Mouse (Mus musculus) liver, embryonic 16.5 days (tissue): ENCODE results near the gene Phf3. TPM values are rescaled to one million over a fixed set of nuclear protein-coding genes. Genes with fewer than 3 reads are reported as not detected.

Source experiments
- ATAC-seq: fragments of 200-750 bp; cut with Nextera tagmentation; 2 replicates; pipeline ENCODE4 v1.8.0; 2017; ENCODE audit warnings: low read depth, mild to moderate bottlenecking, moderate number of reproducible peaks, moderate library complexity
- H3K27ac ChIP-seq: fragments of 300-500 bp; sonication (generic); 2 replicates; pipeline ENCODE4 v1.5.1; 2014; ENCODE audit warnings: mild to moderate bottlenecking, low read length
- H3K27me3 ChIP-seq: fragments of 300-500 bp; sonication (generic); 2 replicates; pipeline ENCODE4 v1.6.1; 2014; ENCODE audit warnings: low read depth, low read length, mixed read lengths; ENCODE audit not compliant: control insufficient read depth, insufficient read depth
- H3K36me3 ChIP-seq: fragments of 300-500 bp; sonication (generic); 2 replicates; pipeline ENCODE4 v1.6.1; 2014; ENCODE audit warnings: mild to moderate bottlenecking; ENCODE audit not compliant: control insufficient read depth, insufficient read depth
- H3K4me1 ChIP-seq: fragments of 300-500 bp; sonication (generic); 2 replicates; pipeline ENCODE4 v1.6.1; 2014; ENCODE audit warnings: low read depth, low read length, mixed read lengths; ENCODE audit not compliant: control insufficient read depth
- H3K4me2 ChIP-seq: fragments of 300-500 bp; sonication (generic); 2 replicates; pipeline ENCODE4 v1.6.1; 2014; ENCODE audit warnings: low read depth, low read length, mixed read lengths
- H3K4me3 ChIP-seq: fragments of 300-500 bp; sonication (generic); 2 replicates; pipeline ENCODE4 v1.5.1; 2014; ENCODE audit warnings: low read depth, mild to moderate bottlenecking, low read length
- H3K9ac ChIP-seq: fragments of 300-500 bp; sonication (generic); 2 replicates; pipeline ENCODE4 v1.6.1; 2014; ENCODE audit warnings: low read depth, low read length
- H3K9me3 ChIP-seq: fragments of 300-500 bp; sonication (generic); replicated peaks from 2 replicates; pipeline ENCODE4 v1.6.1; 2016; ENCODE audit warnings: low read length; ENCODE audit not compliant: control insufficient read depth
- WGBS: fragments of 180-500 bp; shearing (Covaris S2); extraction: QIAGEN DNeasy Blood & Tissue Kit; methylation state at CpG from one replicate; pipeline ENCODE4 v1.1.7; 2014; ENCODE audit not compliant: insufficient replicate concordance; 5-methylcytosine and 5-hydroxymethylcytosine counted together
- polyA plus RNA-seq: library from polyadenylated mRNA; unstranded; fragments of >200 nt; fragmentation: Nextera tagmentation; extraction: Ambion mirVana; gene quantifications from 2 replicates; pipeline ENCODE4 v1.2.1, GENCODE M21; 2015

Gene Phf3
- polyA plus RNA-seq, 1 experiment from 2014 or later: 12.5 TPM

GRCm38 (mm10) chr1:30847706-30848105, 26.0 kb downstream of the Phf3 start:
- H3K27me3 ChIP-seq: no peaks in the 10 kb centered on the region
- no peak overlapping the region for H3K9ac ChIP-seq
- H3K36me3 ChIP-seq: no peaks in the 10 kb centered on the region
- no peak overlapping the region for H3K4me3 ChIP-seq
- no peaks in the 10 kb centered on the region for H3K9me3 ChIP-seq
- WGBS: 45% methylated on average over 1 of the region's 1 CpGs
- H3K4me1 ChIP-seq: no peaks in the 10 kb centered on the region
- no peak overlapping the region for H3K4me2 ChIP-seq
- no peak overlapping the region for H3K27ac ChIP-seq
- no peak for ATAC-seq

GRCm38 (mm10) chr1:30839662-30840061, 34.1 kb downstream of the Phf3 start:
- Histone ChIP-seq H3K4me1 (peaks cover 2% of the 10 kb centered on the region), H3K9me3 (no peaks in the 10 kb centered on the region), H3K4me3 (no peak overlapping the region), H3K27ac (no peak overlapping the region), H3K27me3 (no peaks in the 10 kb centered on the region), H3K4me2 (no peak overlapping the region), H3K36me3 (peaks cover 3% of the 10 kb centered on the region), H3K9ac (no peak overlapping the region)
- WGBS: 79% methylated on average over 3 of the region's 3 CpGs
- ATAC-seq: no peak

- Histone ChIP-seq H3K27ac (no peak overlapping the region), H3K27me3 (no peaks in the 10 kb centered on the region), H3K36me3 (peaks cover 10% of the 10 kb centered on the region), H3K4me2 (no peak overlapping the region), H3K9ac (no peak overlapping the region), H3K4me3 (no peak overlapping the region), H3K4me1 (peaks cover 2% of the 10 kb centered on the region), H3K9me3 (no peaks in the 10 kb centered on the region)
- no peak for ATAC-seq
- 84% methylated on average over 6 of the region's 6 CpGs for WGBS
Observed at GRCm38 (mm10) chr1:30835512-30835911, 38.2 kb downstream of the Phf3 start.

- 76% methylated on average over 4 of the region's 4 CpGs for WGBS
- Histone ChIP-seq H3K36me3 (peaks cover 21% of the 10 kb centered on the region), H3K9me3 (no peaks in the 10 kb centered on the region)
Observed at GRCm38 (mm10) chr1:30832778-30833177, 40.9 kb downstream of the Phf3 start.

GRCm38 (mm10) chr1:30819414-30819813, 54.3 kb downstream of the Phf3 start:
- WGBS: 77% methylated on average over 6 of the region's 6 CpGs
- ATAC-seq: no peak
- no peak overlapping the region for H3K4me3 ChIP-seq
- peaks cover 10% of the 10 kb centered on the region for H3K36me3 ChIP-seq
- no peak overlapping the region for H3K4me2 ChIP-seq
- H3K9me3 ChIP-seq: no peaks in the 10 kb centered on the region
- H3K4me1 ChIP-seq: no peaks in the 10 kb centered on the region
- no peaks in the 10 kb centered on the region for H3K27me3 ChIP-seq
- no peak overlapping the region for H3K9ac ChIP-seq
- H3K27ac ChIP-seq: no peak overlapping the region

More at GRCm38 (mm10) chr1:30832778-30833177, 40.9 kb downstream of the Phf3 start:
- Histone ChIP-seq H3K27me3 (no peaks in the 10 kb centered on the region), H3K4me2 (no peak overlapping the region), H3K27ac (no peak overlapping the region), H3K4me3 (no peak overlapping the region), H3K4me1 (no peaks in the 10 kb centered on the region), H3K9ac (no peak overlapping the region)
- ATAC-seq: no peak

- no peak for ATAC-seq
- Histone ChIP-seq H3K4me1 (no peaks in the 10 kb centered on the region), H3K36me3 (peaks cover 25% of the 10 kb centered on the region), H3K27me3 (no peaks in the 10 kb centered on the region), H3K4me2 (no peak overlapping the region), H3K9ac (no peak overlapping the region), H3K27ac (no peak overlapping the region), H3K4me3 (no peak overlapping the region), H3K9me3 (no peaks in the 10 kb centered on the region)
- 66% methylated on average over 1 of the region's 1 CpGs for WGBS
Observed at GRCm38 (mm10) chr1:30815609-30816008, 58.1 kb downstream of the Phf3 start.

- Histone ChIP-seq H3K27me3 (no peaks in the 10 kb centered on the region), H3K4me3 (no peak overlapping the region), H3K36me3 (peaks cover 30% of the 10 kb centered on the region), H3K9me3 (no peaks in the 10 kb centered on the region), H3K9ac (no peak overlapping the region), H3K4me2 (no peak overlapping the region), H3K4me1 (no peaks in the 10 kb centered on the region), H3K27ac (no peak overlapping the region)
- WGBS: 70% methylated on average over 2 of the region's 2 CpGs
- ATAC-seq: no peak
Observed at GRCm38 (mm10) chr1:30814987-30815386, 58.7 kb downstream of the Phf3 start.

GRCm38 (mm10) chr1:30808101-30808699, 65.5 kb downstream of the Phf3 start:
- WGBS: 78% methylated on average over 10 of the region's 10 CpGs
- Histone ChIP-seq H3K9ac (no peak overlapping the region), H3K36me3 (peaks cover 57% of the 10 kb centered on the region), H3K27ac (no peak overlapping the region), H3K4me2 (no peak overlapping the region), H3K27me3 (no peaks in the 10 kb centered on the region), H3K9me3 (no peaks in the 10 kb centered on the region), H3K4me3 (no peak overlapping the region), H3K4me1 (no peaks in the 10 kb centered on the region)
- ATAC-seq: peak; percentile 24; the same call in 1 of the 2 replicates

- WGBS: 91% methylated on average over 11 of the region's 11 CpGs
- Histone ChIP-seq H3K9ac (no peak overlapping the region), H3K4me2 (no peak overlapping the region), H3K4me1 (no peaks in the 10 kb centered on the region; the same call in 1 of the 2 replicates), H3K27me3 (no peaks in the 10 kb centered on the region), H3K36me3 (peaks cover 40% of the 10 kb centered on the region), H3K4me3 (no peak overlapping the region), H3K9me3 (no peaks in the 10 kb centered on the region), H3K27ac (no peak overlapping the region)
- ATAC-seq: no peak
Observed at GRCm38 (mm10) chr1:30805688-30806285, 67.9 kb downstream of the Phf3 start.
